Mouse (Mus musculus) neural tube, embryonic 11.5 days (tissue): ENCODE results near the gene Art2b. TPM values are rescaled to one million over a fixed set of nuclear protein-coding genes. Genes with fewer than 3 reads are reported as not detected.
"Not testable (repeated sequence)": the region's sequence is repeated elsewhere in the genome, so short reads cannot be mapped to it uniquely, and the experiment has no call there.

Source experiments
- ATAC-seq: fragments of 200-750 bp; cut with Nextera tagmentation; 2 replicates; pipeline ENCODE4 v1.8.0; 2017; ENCODE audit warnings: moderate number of reproducible peaks, mild to moderate bottlenecking, moderate TSS enrichment, moderate library complexity; ENCODE audit not compliant: insufficient read depth, low FRiP score, low TSS enrichment
- DNase-seq: peaks from one replicate; pipeline ENCODE4 v3.0.0-alpha.2; 2015; ENCODE audit warnings: low spot score
- H3K27ac ChIP-seq: fragments of 300-500 bp; sonication (generic); 2 replicates; pipeline ENCODE4 v1.5.1; 2014; ENCODE audit warnings: low read depth, mild to moderate bottlenecking, low read length
- H3K27me3 ChIP-seq: fragments of 300-500 bp; sonication (generic); 2 replicates; pipeline ENCODE4 v1.6.1; 2014; ENCODE audit warnings: mild to moderate bottlenecking, low read length, mixed read lengths; ENCODE audit not compliant: control insufficient read depth, insufficient read depth
- H3K36me3 ChIP-seq: fragments of 300-500 bp; sonication (generic); 2 replicates; pipeline ENCODE4 v1.6.1; 2014; ENCODE audit warnings: mild to moderate bottlenecking, low read length, moderate library complexity, mixed read lengths; ENCODE audit not compliant: control insufficient read depth, insufficient read depth
- H3K4me1 ChIP-seq: fragments of 300-500 bp; sonication (generic); 2 replicates; pipeline ENCODE4 v1.6.1; 2014; ENCODE audit warnings: low read length, mixed read lengths; ENCODE audit not compliant: control insufficient read depth, insufficient read depth
- H3K4me2 ChIP-seq: fragments of 300-500 bp; sonication (generic); 2 replicates; pipeline ENCODE4 v1.6.1; 2014; ENCODE audit warnings: low read depth, mild to moderate bottlenecking, moderate library complexity
- H3K4me3 ChIP-seq: fragments of 300-500 bp; sonication (generic); 2 replicates; pipeline ENCODE4 v1.5.1; 2014; ENCODE audit warnings: low read depth, low read length
- H3K9ac ChIP-seq: fragments of 300-500 bp; sonication (generic); 2 replicates; pipeline ENCODE4 v1.6.1; 2014; ENCODE audit warnings: mild to moderate bottlenecking, low read length
- H3K9me3 ChIP-seq: fragments of 300-500 bp; sonication (generic); 2 replicates; pipeline ENCODE4 v1.6.1; 2016; ENCODE audit warnings: low read length; ENCODE audit not compliant: control insufficient read depth
- WGBS: fragments of 180-500 bp; shearing (Covaris S2); extraction: QIAGEN DNeasy Blood & Tissue Kit; methylation state at CpG from one replicate; pipeline ENCODE4 v1.1.7; 2014; 5-methylcytosine and 5-hydroxymethylcytosine counted together
- polyA plus RNA-seq: library from polyadenylated mRNA; unstranded; fragments of >200 nt; fragmentation: Nextera tagmentation; extraction: Ambion mirVana; gene quantifications from 2 replicates; pipeline ENCODE4 v1.2.1, GENCODE M21; 2014

The Art2b gene
- polyA plus RNA-seq, 1 experiment from 2014 or later = not detected

- Histone ChIP-seq H3K27me3 (no peaks in the 10 kb centered on the region), H3K4me1 (no peaks in the 10 kb centered on the region), H3K4me3 (no peak overlapping the region), H3K4me2 (no peak overlapping the region), H3K9me3 (no peaks in the 10 kb centered on the region), H3K27ac (no peak overlapping the region), H3K9ac (no peak overlapping the region), H3K36me3 (no peaks in the 10 kb centered on the region)
- DNase-seq = no peak
- ATAC-seq = no peak
- WGBS = 71% methylated on average over 10 of the region's 10 CpGs
These were observed 32.2 kb upstream of the Art2b start for GRCm38 (mm10) chr7:101617438-101618165.

- Histone ChIP-seq H3K36me3 (no peaks in the 10 kb centered on the region), H3K4me2 (no peak overlapping the region), H3K9me3 (no peaks in the 10 kb centered on the region), H3K4me1 (no peaks in the 10 kb centered on the region), H3K9ac (no peak overlapping the region), H3K4me3 (no peak overlapping the region), H3K27me3 (no peaks in the 10 kb centered on the region), H3K27ac (no peak overlapping the region)
- 85% methylated on average over 6 of the region's 6 CpGs for WGBS
- no peak for DNase-seq
- ATAC-seq = no peak
These were observed 30.9 kb upstream of the Art2b start for GRCm38 (mm10) chr7:101616136-101616835.

- H3K27ac ChIP-seq = no peak overlapping the region
- H3K9ac ChIP-seq = no peak overlapping the region
- WGBS = 85% methylated on average over 7 of the region's 7 CpGs
- no peaks in the 10 kb centered on the region for H3K4me1 ChIP-seq
- ATAC-seq (no peak), DNase-seq (no peak)
- H3K9me3 ChIP-seq = no peaks in the 10 kb centered on the region
- no peak overlapping the region for H3K4me3 ChIP-seq
- no peaks in the 10 kb centered on the region for H3K36me3 ChIP-seq
- no peaks in the 10 kb centered on the region for H3K27me3 ChIP-seq
- no peak overlapping the region for H3K4me2 ChIP-seq
These were observed 30.0 kb upstream of the Art2b start for GRCm38 (mm10) chr7:101615406-101615805.

GRCm38 (mm10) chr7:101612786-101613527 lies 27.6 kb upstream of the Art2b start:
- not testable (repeated sequence) for ATAC-seq, DNase-seq, H3K36me3 ChIP-seq, H3K9ac ChIP-seq, H3K27me3 ChIP-seq, H3K9me3 ChIP-seq, H3K4me2 ChIP-seq, H3K4me3 ChIP-seq, H3K27ac ChIP-seq, H3K4me1 ChIP-seq
- 77% methylated on average over 8 of the region's 8 CpGs for WGBS

GRCm38 (mm10) chr7:101607845-101608244 lies 22.4 kb upstream of the Art2b start:
- ATAC-seq = no peak
- H3K9ac ChIP-seq = no peak overlapping the region
- H3K4me2 ChIP-seq = no peak overlapping the region
- WGBS = 72% methylated on average over 6 of the region's 6 CpGs
- no peak overlapping the region for H3K27ac ChIP-seq
- H3K4me3 ChIP-seq = no peak overlapping the region
- H3K9me3 ChIP-seq = no peaks in the 10 kb centered on the region
- H3K36me3 ChIP-seq = no peaks in the 10 kb centered on the region
- no peaks in the 10 kb centered on the region for H3K4me1 ChIP-seq
- DNase-seq = no peak
- H3K27me3 ChIP-seq = no peaks in the 10 kb centered on the region

GRCm38 (mm10) chr7:101600406-101600805 lies 15.0 kb upstream of the Art2b start:
- Histone ChIP-seq H3K27me3 (no peaks in the 10 kb centered on the region), H3K9ac (no peak overlapping the region), H3K36me3 (no peaks in the 10 kb centered on the region), H3K4me2 (no peak overlapping the region), H3K27ac (no peak overlapping the region), H3K4me3 (no peak overlapping the region), H3K4me1 (no peaks in the 10 kb centered on the region), H3K9me3 (no peaks in the 10 kb centered on the region)
- WGBS = 76% methylated on average over 1 of the region's 1 CpGs
- DNase-seq = no peak
- ATAC-seq = no peak

GRCm38 (mm10) chr7:101598482-101598881 lies 13.1 kb upstream of the Art2b start:
- WGBS = 68% methylated on average over 2 of the region's 2 CpGs
- Histone ChIP-seq H3K4me1 (no peaks in the 10 kb centered on the region), H3K4me2 (no peak overlapping the region), H3K27ac (no peak overlapping the region), H3K4me3 (no peak overlapping the region), H3K9me3 (no peaks in the 10 kb centered on the region), H3K36me3 (no peaks in the 10 kb centered on the region), H3K9ac (no peak overlapping the region), H3K27me3 (no peaks in the 10 kb centered on the region)
- no peak for ATAC-seq
- no peak for DNase-seq

GRCm38 (mm10) chr7:101594969-101595368 lies 9.6 kb upstream of the Art2b start:
- Histone ChIP-seq H3K4me3 (no peak overlapping the region), H3K9ac (no peak overlapping the region), H3K4me2 (no peak overlapping the region), H3K9me3 (no peaks in the 10 kb centered on the region), H3K36me3 (no peaks in the 10 kb centered on the region), H3K27me3 (no peaks in the 10 kb centered on the region), H3K27ac (no peak overlapping the region), H3K4me1 (no peaks in the 10 kb centered on the region)
- 79% methylated on average over 2 of the region's 2 CpGs for WGBS
- no peak for DNase-seq
- no peak for ATAC-seq
